Mouse (Mus musculus) hindbrain, postnatal 0 days (tissue): ENCODE data around the gene Daam1. TPM values are rescaled to one million over a fixed set of nuclear protein-coding genes. Genes with fewer than 3 reads are reported as not detected.

Experiments used
- ATAC-seq: fragments of 200-750 bp; cut with Nextera tagmentation; 2 replicates; pipeline ENCODE4 v1.8.0; 2017; ENCODE audit warnings: mild to moderate bottlenecking, moderate TSS enrichment, moderate library complexity
- DNase-seq: peaks from one replicate; pipeline ENCODE4 v3.0.0-alpha.2; 2015; ENCODE audit warnings: low spot score
- H3K27ac ChIP-seq: fragments of 300-500 bp; sonication (generic); 2 replicates; pipeline ENCODE4 v1.5.1; 2014; ENCODE audit warnings: mild to moderate bottlenecking
- H3K27me3 ChIP-seq: fragments of 300-500 bp; sonication (generic); 2 replicates; pipeline ENCODE4 v1.6.1; 2014; ENCODE audit warnings: low read length, mixed read lengths; ENCODE audit not compliant: insufficient read depth
- H3K36me3 ChIP-seq: fragments of 300-500 bp; sonication (generic); 2 replicates; pipeline ENCODE4 v1.6.1; 2014; ENCODE audit warnings: low read length, mixed read lengths; ENCODE audit not compliant: insufficient read depth
- H3K4me1 ChIP-seq: fragments of 300-500 bp; sonication (generic); 2 replicates; pipeline ENCODE4 v1.6.1; 2014; ENCODE audit warnings: antibody characterized with exemption, low read length, mixed read lengths; ENCODE audit not compliant: insufficient read depth
- H3K4me2 ChIP-seq: fragments of 300-500 bp; sonication (generic); 2 replicates; pipeline ENCODE4 v1.6.1; 2014; ENCODE audit warnings: low read depth, mild to moderate bottlenecking, low read length, moderate library complexity, mixed read lengths
- H3K4me3 ChIP-seq: fragments of 300-500 bp; sonication (generic); 2 replicates; pipeline ENCODE4 v1.5.1; 2014; ENCODE audit warnings: low read length
- H3K9ac ChIP-seq: fragments of 300-500 bp; sonication (generic); replicated peaks from 2 replicates; pipeline ENCODE4 v1.6.1; 2014; ENCODE audit warnings: mild to moderate bottlenecking, low read length, moderate library complexity, mixed read lengths
- H3K9me3 ChIP-seq: fragments of 300-500 bp; sonication (generic); 2 replicates; pipeline ENCODE4 v1.6.1; 2016; ENCODE audit warnings: low read length, mixed read lengths
- CTCF ChIP-seq: IDR thresholded peaks from 2 replicates; pipeline ENCODE4 v1.5.1; 2016; ENCODE audit warnings: antibody characterized with exemption, control low read depth, low read depth
- WGBS: fragments of 180-500 bp; shearing (Covaris S2); extraction: QIAGEN DNeasy Blood & Tissue Kit; methylation state at CpG from one replicate; pipeline ENCODE4 v1.1.7; 2014; 5-methylcytosine and 5-hydroxymethylcytosine counted together
- polyA plus RNA-seq: library from polyadenylated mRNA; unstranded; fragments of >200 nt; fragmentation: Nextera tagmentation; extraction: Ambion mirVana; gene quantifications from 2 replicates; pipeline ENCODE4 v1.2.1, GENCODE M21; 2015
- total RNA-seq: library from RNA; depleted of rRNA; stranded (reverse); fragments of >200 nt; gene quantifications from 2 replicates; pipeline ENCODE4 v1.2.3, GENCODE M21; 2014

Daam1 gene
- total and polyA plus RNA-seq, 2 experiments from 2014 or later = 21.9 to 46.8 TPM

- DNase-seq (no peak), ATAC-seq (no peak)
- no peaks in the 10 kb centered on the region for H3K9me3 ChIP-seq
- WGBS = 75% methylated on average over 2 of the region's 2 CpGs
- no peak overlapping the region for H3K4me3 ChIP-seq
- no peak overlapping the region for H3K27ac ChIP-seq
- no peak overlapping the region for H3K4me2 ChIP-seq
- H3K36me3 ChIP-seq = no peaks in the 10 kb centered on the region
- no peak overlapping the region for H3K9ac ChIP-seq
- H3K27me3 ChIP-seq = no peaks in the 10 kb centered on the region
- no peaks in the 10 kb centered on the region for H3K4me1 ChIP-seq
- TF ChIP-seq CTCF = no peak
Observed at GRCm38 (mm10) chr12:71793114-71793513, 37.8 kb upstream of the Daam1 start.

GRCm38 (mm10) chr12:71795626-71796025 lies 35.3 kb upstream of the Daam1 start:
- H3K27ac ChIP-seq = no peak overlapping the region
- H3K9me3 ChIP-seq = no peaks in the 10 kb centered on the region
- 68% methylated on average over 4 of the region's 4 CpGs for WGBS
- H3K36me3 ChIP-seq = no peaks in the 10 kb centered on the region
- TF ChIP-seq CTCF = no peak
- no peak overlapping the region for H3K4me3 ChIP-seq
- no peaks in the 10 kb centered on the region for H3K27me3 ChIP-seq
- H3K9ac ChIP-seq = no peak overlapping the region
- H3K4me2 ChIP-seq = no peak overlapping the region
- ATAC-seq = no peak
- H3K4me1 ChIP-seq = no peaks in the 10 kb centered on the region
- DNase-seq = no peak

- H3K27me3 ChIP-seq = no peaks in the 10 kb centered on the region
- H3K27ac ChIP-seq = no peak overlapping the region
- 12% methylated on average over 7 of the region's 7 CpGs for WGBS
- TF ChIP-seq CTCF = no peak
- no peak overlapping the region for H3K9ac ChIP-seq
- H3K36me3 ChIP-seq = no peaks in the 10 kb centered on the region
- no peak overlapping the region for H3K4me2 ChIP-seq
- no peak for DNase-seq
- no peaks in the 10 kb centered on the region for H3K4me1 ChIP-seq
- H3K4me3 ChIP-seq = no peak overlapping the region
- H3K9me3 ChIP-seq = no peaks in the 10 kb centered on the region
- ATAC-seq = no peak
Observed at GRCm38 (mm10) chr12:71796517-71796916, 34.4 kb upstream of the Daam1 start.

- Histone ChIP-seq H3K27me3 (no peaks in the 10 kb centered on the region), H3K4me1 (no peaks in the 10 kb centered on the region), H3K36me3 (no peaks in the 10 kb centered on the region), H3K9ac (no peak overlapping the region), H3K4me2 (no peak overlapping the region), H3K9me3 (no peaks in the 10 kb centered on the region), H3K27ac (no peak overlapping the region), H3K4me3 (no peak overlapping the region)
- WGBS = 76% methylated on average over 9 of the region's 9 CpGs
- no peak for TF ChIP-seq CTCF
- no peak for ATAC-seq
- DNase-seq = no peak
Observed at GRCm38 (mm10) chr12:71807306-71807705, 23.6 kb upstream of the Daam1 start.

- Histone ChIP-seq H3K9me3 (no peaks in the 10 kb centered on the region), H3K27me3 (no peaks in the 10 kb centered on the region), H3K27ac (no peak overlapping the region), H3K36me3 (no peaks in the 10 kb centered on the region), H3K4me2 (no peak overlapping the region), H3K4me1 (no peaks in the 10 kb centered on the region), H3K9ac (no peak overlapping the region), H3K4me3 (no peak overlapping the region)
- TF ChIP-seq CTCF = no peak
- ATAC-seq = no peak
- no peak for DNase-seq
- 95% methylated on average over 9 of the region's 9 CpGs for WGBS
Observed at GRCm38 (mm10) chr12:71808631-71809030, 22.2 kb upstream of the Daam1 start.

- Histone ChIP-seq H3K4me2 (no peak overlapping the region), H3K27ac (no peak overlapping the region), H3K36me3 (no peaks in the 10 kb centered on the region), H3K4me3 (no peak overlapping the region), H3K27me3 (no peaks in the 10 kb centered on the region), H3K9me3 (no peaks in the 10 kb centered on the region), H3K9ac (no peak overlapping the region), H3K4me1 (no peaks in the 10 kb centered on the region)
- TF ChIP-seq CTCF = no peak
- DNase-seq (no peak), ATAC-seq (no peak)
- WGBS = 90% methylated on average over 3 of the region's 3 CpGs
Observed at GRCm38 (mm10) chr12:71809550-71809949, 21.3 kb upstream of the Daam1 start.

GRCm38 (mm10) chr12:71812567-71812966 lies 18.3 kb upstream of the Daam1 start:
- ATAC-seq (no peak), DNase-seq (no peak)
- no peaks in the 10 kb centered on the region for H3K9me3 ChIP-seq
- H3K4me1 ChIP-seq = no peaks in the 10 kb centered on the region
- WGBS = 94% methylated on average over 14 of the region's 14 CpGs
- no peak overlapping the region for H3K4me3 ChIP-seq
- no peaks in the 10 kb centered on the region for H3K36me3 ChIP-seq
- TF ChIP-seq CTCF = no peak
- no peak overlapping the region for H3K9ac ChIP-seq
- no peaks in the 10 kb centered on the region for H3K27me3 ChIP-seq
- no peak overlapping the region for H3K4me2 ChIP-seq
- H3K27ac ChIP-seq = no peak overlapping the region
